Mouse (Mus musculus): ENCODE data around the gene Ajap1.

Ajap1 gene

GRCm38 (mm10) chr4:153344999-153345398, 137.6 kb downstream of the Ajap1 start:
- no peak for DNase-seq

- no peak for DNase-seq
Observed at GRCm38 (mm10) chr4:153340887-153341286, 141.7 kb downstream of the Ajap1 start.

- DNase-seq, result no peak
Observed at GRCm38 (mm10) chr4:153335301-153335799, 147.3 kb downstream of the Ajap1 start.

- no peak for DNase-seq
Observed at GRCm38 (mm10) chr4:153327809-153328208, 154.8 kb downstream of the Ajap1 start.

Data from kidney, adult 11 months (tissue).